Mouse (Mus musculus): ENCODE data around the gene Mapk12. TPM values are rescaled to one million over a fixed set of nuclear protein-coding genes. Genes with fewer than 3 reads are reported as not detected.

Mapk12 gene
- total and polyA plus RNA-seq, 2 experiments from 2014 or later, result 18.9 to 55.2 TPM

GRCm38 (mm10) chr15:89178260-89178860 is 37.9 kb upstream of the Mapk12 start:
- Histone ChIP-seq H3K9ac (replicated peaks; ENCODE audit: low read depth, low read length) (peak overlapping the region; percentile 49), H3K27ac (ENCODE audit: low read depth) (peak overlapping the region; percentile 96), H3K27me3 (ENCODE audit: control insufficient read depth, insufficient read depth, low read length) (no peaks in the 10 kb centered on the region), H3K4me3 (ENCODE audit: low read depth, low read length) (peak overlapping the region; percentile 83), H3K4me1 (ENCODE audit: control insufficient read depth, insufficient read depth) (peaks cover 78% of the 10 kb centered on the region), H3K4me2 (ENCODE audit: low read depth, low read length) (peak overlapping the region; percentile 92), H3K36me3 (replicated peaks; ENCODE audit: control insufficient read depth, insufficient read depth, low read length) (no peaks in the 10 kb centered on the region), H3K9me3 (replicated peaks; ENCODE audit: control insufficient read depth, low read length) (no peaks in the 10 kb centered on the region)
- TF ChIP-seq EP300 (IDR thresholded peaks at IDR 0.05; ENCODE audit: low read depth), result 0 out of 2 replicates have a peak, but pooled peaks have one; percentile 15
- no peak for TF ChIP-seq CTCF (IDR thresholded peaks at IDR 0.05; ENCODE audit: low read depth)
- 43% methylated on average over 7 of the region's 7 CpGs for WGBS
- DNase-seq (ENCODE audit: low spot score) (no peak), ATAC-seq (ENCODE audit: insufficient read depth, low read depth) (no peak)

GRCm38 (mm10) chr15:89177576-89178259 is 37.2 kb upstream of the Mapk12 start:
- no peak for DNase-seq (ENCODE audit: low spot score)
- no peaks in the 10 kb centered on the region for H3K27me3 ChIP-seq (ENCODE audit: control insufficient read depth, insufficient read depth, low read length)
- no peak overlapping the region for H3K4me3 ChIP-seq (ENCODE audit: low read depth, low read length)
- no peak for ATAC-seq (ENCODE audit: insufficient read depth, low read depth)
- H3K9ac ChIP-seq (replicated peaks; ENCODE audit: low read depth, low read length), result no peak overlapping the region
- WGBS, result 41% methylated on average over 4 of the region's 4 CpGs
- H3K27ac ChIP-seq (ENCODE audit: low read depth), result peak overlapping the region; percentile 96
- TF ChIP-seq CTCF (IDR thresholded peaks at IDR 0.05; ENCODE audit: low read depth) (no peak), EP300 (IDR thresholded peaks at IDR 0.05; ENCODE audit: low read depth) (no peak)
- H3K9me3 ChIP-seq (replicated peaks; ENCODE audit: control insufficient read depth, low read length), result no peaks in the 10 kb centered on the region
- no peaks in the 10 kb centered on the region for H3K36me3 ChIP-seq (replicated peaks; ENCODE audit: control insufficient read depth, insufficient read depth, low read length)
- peaks cover 83% of the 10 kb centered on the region for H3K4me1 ChIP-seq (ENCODE audit: control insufficient read depth, insufficient read depth)
- peak overlapping the region; percentile 92 for H3K4me2 ChIP-seq (ENCODE audit: low read depth, low read length)

GRCm38 (mm10) chr15:89177121-89177520 is 36.6 kb upstream of the Mapk12 start:
- H3K27me3 ChIP-seq (ENCODE audit: control insufficient read depth, insufficient read depth, low read length), result no peaks in the 10 kb centered on the region
- H3K4me3 ChIP-seq (ENCODE audit: low read depth, low read length), result no peak overlapping the region
- H3K4me2 ChIP-seq (ENCODE audit: low read depth, low read length), result peak overlapping the region; percentile 92
- H3K27ac ChIP-seq (ENCODE audit: low read depth), result peak overlapping the region; percentile 96
- peaks cover 83% of the 10 kb centered on the region for H3K4me1 ChIP-seq (ENCODE audit: control insufficient read depth, insufficient read depth)
- no peak for TF ChIP-seq CTCF (IDR thresholded peaks at IDR 0.05; ENCODE audit: low read depth)
- TF ChIP-seq EP300 (IDR thresholded peaks at IDR 0.05; ENCODE audit: low read depth), result no peak
- ATAC-seq (ENCODE audit: insufficient read depth, low read depth) (peak; percentile 28), DNase-seq (ENCODE audit: low spot score) (peak; percentile 75)
- no peak overlapping the region for H3K9ac ChIP-seq (replicated peaks; ENCODE audit: low read depth, low read length)
- no peaks in the 10 kb centered on the region for H3K36me3 ChIP-seq (replicated peaks; ENCODE audit: control insufficient read depth, insufficient read depth, low read length)
- WGBS, result 3% methylated on average over 5 of the region's 5 CpGs
- no peaks in the 10 kb centered on the region for H3K9me3 ChIP-seq (replicated peaks; ENCODE audit: control insufficient read depth, low read length)

- H3K27ac ChIP-seq (ENCODE audit: low read depth), result no peak overlapping the region
- H3K4me2 ChIP-seq (ENCODE audit: low read depth, low read length), result no peak overlapping the region
- H3K4me1 ChIP-seq (ENCODE audit: control insufficient read depth, insufficient read depth), result peaks cover 77% of the 10 kb centered on the region
- H3K36me3 ChIP-seq (replicated peaks; ENCODE audit: control insufficient read depth, insufficient read depth, low read length), result no peaks in the 10 kb centered on the region
- no peak overlapping the region for H3K4me3 ChIP-seq (ENCODE audit: low read depth, low read length)
- 59% methylated on average over 13 of the region's 13 CpGs for WGBS
- TF ChIP-seq EP300 (IDR thresholded peaks at IDR 0.05; ENCODE audit: low read depth), result no peak
- no peak for TF ChIP-seq CTCF (IDR thresholded peaks at IDR 0.05; ENCODE audit: low read depth)
- H3K9ac ChIP-seq (replicated peaks; ENCODE audit: low read depth, low read length), result no peak overlapping the region
- no peak for DNase-seq (ENCODE audit: low spot score)
- no peaks in the 10 kb centered on the region for H3K9me3 ChIP-seq (replicated peaks; ENCODE audit: control insufficient read depth, low read length)
- no peaks in the 10 kb centered on the region for H3K27me3 ChIP-seq (ENCODE audit: control insufficient read depth, insufficient read depth, low read length)
- ATAC-seq (ENCODE audit: insufficient read depth, low read depth), result no peak
These were observed 35.1 kb upstream of the Mapk12 start for GRCm38 (mm10) chr15:89175411-89176155.

GRCm38 (mm10) chr15:89174889-89175339 is 34.4 kb upstream of the Mapk12 start:
- no peak for DNase-seq (ENCODE audit: low spot score)
- TF ChIP-seq CTCF (IDR thresholded peaks at IDR 0.05; ENCODE audit: low read depth), result no peak
- no peak for TF ChIP-seq EP300 (IDR thresholded peaks at IDR 0.05; ENCODE audit: low read depth)
- no peak for ATAC-seq (ENCODE audit: insufficient read depth, low read depth)
- H3K27me3 ChIP-seq (ENCODE audit: control insufficient read depth, insufficient read depth, low read length), result no peaks in the 10 kb centered on the region
- H3K4me1 ChIP-seq (ENCODE audit: control insufficient read depth, insufficient read depth), result peaks cover 84% of the 10 kb centered on the region
- H3K9me3 ChIP-seq (replicated peaks; ENCODE audit: control insufficient read depth, low read length), result no peaks in the 10 kb centered on the region
- 52% methylated on average over 11 of the region's 11 CpGs for WGBS
- no peak overlapping the region for H3K4me3 ChIP-seq (ENCODE audit: low read depth, low read length)
- no peak overlapping the region for H3K27ac ChIP-seq (ENCODE audit: low read depth)
- no peaks in the 10 kb centered on the region for H3K36me3 ChIP-seq (replicated peaks; ENCODE audit: control insufficient read depth, insufficient read depth, low read length)
- H3K4me2 ChIP-seq (ENCODE audit: low read depth, low read length), result no peak overlapping the region
- H3K9ac ChIP-seq (replicated peaks; ENCODE audit: low read depth, low read length), result 0 out of 2 replicates have a peak overlapping the region, but pooled peaks have one; percentile 38

Measured in heart, postnatal 0 days (tissue).